Mouse (Mus musculus): Measurements from ENCODE around the gene Adprm.

Adprm gene

DNA sequence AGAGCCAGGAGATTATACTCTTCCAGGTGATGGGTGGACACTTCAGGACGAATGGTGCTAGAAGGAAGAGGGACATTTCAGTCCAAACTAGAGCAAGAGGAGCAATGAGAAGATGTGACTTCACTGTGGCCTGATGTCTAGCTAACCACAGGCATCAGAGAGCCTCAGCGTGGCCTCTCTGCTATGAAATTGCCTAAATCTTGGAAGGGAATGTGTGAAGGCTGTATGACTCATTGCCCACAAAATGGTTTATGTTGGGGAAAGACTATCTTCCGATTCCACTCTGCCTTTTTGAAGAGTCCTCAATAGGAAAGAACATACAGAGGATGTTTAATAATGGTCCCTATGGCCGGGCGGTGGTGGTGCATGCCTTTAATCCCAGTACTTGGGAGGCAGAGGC, 24.4 kb upstream of the Adprm start:
- DNase-seq (ENCODE audit: low spot score) = no peak

DNA sequence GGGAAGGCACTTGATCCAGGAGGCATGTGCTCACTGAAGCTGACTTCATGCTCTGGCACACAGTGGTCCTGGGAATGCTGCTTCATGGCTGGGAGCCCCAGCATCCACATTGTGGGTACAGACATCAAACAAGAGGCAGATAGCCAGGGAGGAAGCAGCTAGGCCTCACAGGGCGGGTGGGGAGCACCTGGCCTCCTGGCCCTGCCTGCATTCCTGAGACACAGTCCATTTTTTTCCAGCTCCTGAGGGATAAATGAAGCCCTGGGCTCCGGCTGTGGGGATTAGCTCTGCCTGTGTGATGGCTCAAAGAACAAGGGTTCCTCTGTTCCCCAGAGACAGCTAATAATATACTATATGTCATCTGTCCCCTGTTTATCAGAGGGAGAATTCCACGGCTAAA, 22.6 kb upstream of the Adprm start:
- DNase-seq (ENCODE audit: low spot score) = no peak

DNA sequence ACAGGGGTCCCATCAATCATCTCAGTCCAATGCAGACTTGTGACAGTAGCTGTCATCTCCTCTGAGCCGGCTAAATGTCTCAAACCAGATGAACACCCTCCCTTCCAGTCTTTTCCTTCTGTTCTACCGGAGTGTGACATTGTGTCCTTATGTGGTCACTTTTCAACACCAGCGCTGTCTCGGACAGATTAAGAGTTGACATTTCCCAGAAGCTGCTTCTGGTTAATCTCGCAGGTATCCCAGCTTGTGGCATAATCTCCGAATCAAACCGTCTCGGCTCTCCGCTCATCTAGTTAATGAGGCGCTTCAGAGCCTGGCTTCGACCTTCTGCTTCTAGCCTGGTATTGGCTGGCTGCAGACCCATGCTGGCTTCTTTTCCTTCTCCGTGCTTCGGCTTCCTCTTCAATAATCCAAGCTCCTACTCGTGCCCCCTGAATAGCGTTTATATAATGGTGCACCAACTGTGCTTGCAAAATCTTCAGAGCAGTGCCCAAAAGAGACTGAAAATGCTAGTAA, 20.3 kb upstream of the Adprm start:
- no peak for DNase-seq (ENCODE audit: low spot score)

DNA sequence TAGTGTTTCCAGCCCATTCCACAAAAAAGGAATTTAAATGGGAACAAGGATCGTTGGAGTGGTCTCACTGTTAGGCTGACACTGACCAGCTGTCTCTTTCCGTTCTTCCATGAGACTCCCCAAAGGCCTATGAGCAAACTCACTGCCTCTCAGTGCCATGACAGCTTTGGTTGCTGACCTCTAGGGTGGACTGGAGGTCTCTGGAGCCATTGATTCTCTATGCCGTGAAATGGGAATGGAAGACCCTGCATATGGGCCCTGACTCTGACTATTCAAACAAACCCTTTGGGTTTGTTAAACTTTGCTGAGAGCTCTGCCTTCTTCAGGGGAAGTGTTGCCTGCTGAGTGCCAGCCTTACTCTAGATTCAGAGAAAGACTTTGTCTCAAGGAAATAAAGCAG, 15.3 kb upstream of the Adprm start:
- DNase-seq (ENCODE audit: low spot score) = no peak

DNA sequence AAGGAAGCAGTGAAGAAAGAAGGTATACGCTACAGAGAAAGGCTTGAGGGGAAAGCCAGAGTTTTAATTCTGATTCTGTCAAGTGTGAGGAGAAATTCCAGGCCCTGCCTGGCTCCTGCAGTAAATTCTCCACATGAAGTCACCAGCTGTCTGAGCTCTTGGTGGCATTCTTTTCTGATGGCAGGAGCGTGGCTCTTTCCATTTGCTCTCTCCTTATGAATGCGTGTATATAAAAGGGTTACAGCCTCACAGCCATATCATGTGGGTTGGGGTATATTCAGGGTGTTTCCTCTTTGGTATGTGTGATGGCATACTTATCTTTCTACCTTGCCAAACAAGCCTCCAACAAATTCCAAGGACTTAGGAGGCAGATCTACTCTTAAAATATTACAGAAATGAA, 10.3 kb upstream of the Adprm start:
- no peak for DNase-seq (ENCODE audit: low spot score)

DNA sequence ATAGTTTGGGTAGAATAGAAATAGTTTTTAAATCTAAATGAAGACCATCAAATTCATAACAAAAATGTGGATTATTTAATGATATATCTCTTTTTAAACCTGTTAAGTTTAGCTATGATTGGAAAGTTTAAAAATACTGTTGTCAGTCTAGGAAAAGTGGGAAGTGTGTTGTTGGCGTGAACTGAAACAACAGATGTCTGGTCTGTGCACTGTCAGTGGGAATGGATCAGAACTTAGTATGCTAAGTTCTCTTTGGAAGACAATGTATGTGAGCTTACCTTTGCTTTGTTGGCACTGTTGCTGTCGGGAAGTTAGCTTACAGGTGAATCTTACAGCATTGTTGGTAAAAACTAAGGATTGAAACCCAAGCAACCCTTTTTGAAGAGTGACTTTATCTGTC, 8.9 kb upstream of the Adprm start:
- DNase-seq (ENCODE audit: low spot score) = no peak

DNA sequence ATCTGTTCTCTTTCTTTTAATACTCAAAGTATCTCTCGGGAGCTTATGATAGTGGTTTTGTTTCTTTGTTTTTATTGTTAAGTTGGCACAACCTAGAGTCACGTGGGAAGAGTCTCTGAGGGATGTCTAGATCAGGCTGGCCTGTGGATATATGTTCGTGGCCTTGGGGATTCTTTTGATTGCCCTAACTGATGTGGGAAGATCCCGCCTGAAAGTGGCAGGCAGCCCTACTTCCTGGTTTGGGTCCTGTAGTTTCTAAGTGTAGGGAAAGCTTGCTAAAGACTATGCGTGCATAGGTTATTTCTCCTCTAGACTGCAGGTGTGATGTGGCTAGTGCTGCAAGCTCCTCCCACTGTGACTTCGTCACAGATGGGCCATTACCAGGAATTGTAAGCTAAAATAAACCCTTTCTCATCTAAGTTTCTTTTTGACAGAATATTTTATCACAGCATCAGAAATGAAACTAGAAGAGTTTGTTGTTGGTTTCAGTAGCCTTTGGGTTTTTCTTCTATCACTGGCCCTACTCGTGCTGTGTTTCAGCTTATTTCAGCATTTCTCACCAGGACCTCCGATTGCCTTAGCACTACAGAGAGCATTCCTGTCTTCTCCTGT, 2.5 kb upstream of the Adprm start:
- no peak for DNase-seq (ENCODE audit: low spot score)

DNA sequence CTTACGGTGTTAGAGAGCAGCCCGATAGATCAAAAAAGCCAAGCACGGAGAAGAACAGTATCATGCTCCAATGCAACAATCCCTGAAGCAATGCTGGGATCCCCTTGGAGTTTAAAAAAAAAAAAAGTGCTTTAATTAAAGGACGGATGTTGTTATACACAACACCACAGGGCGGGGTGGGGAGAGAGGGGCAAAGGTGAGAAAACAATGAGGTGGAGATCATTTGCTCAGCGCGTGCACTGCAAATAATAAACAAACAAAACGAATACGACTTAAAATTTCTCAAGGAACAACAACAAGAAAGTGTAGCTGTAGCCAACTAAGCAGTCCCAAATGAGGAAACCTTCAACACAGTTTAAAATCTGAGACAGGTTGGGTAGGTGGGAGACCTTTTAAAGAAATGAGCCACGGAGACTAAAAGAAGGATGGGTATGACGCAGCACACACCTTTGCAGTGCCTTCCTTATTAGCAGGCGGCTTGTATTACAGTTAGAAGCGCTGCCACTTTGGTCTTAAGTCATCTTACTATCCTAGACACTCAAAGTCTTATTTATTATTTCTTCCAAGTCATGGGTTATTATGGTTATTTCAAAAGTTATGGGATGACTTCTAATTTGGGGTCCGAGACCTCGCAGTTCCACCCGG, 596 bp downstream of the Adprm start:
- DNase-seq (ENCODE audit: low spot score) = no peak

DNA sequence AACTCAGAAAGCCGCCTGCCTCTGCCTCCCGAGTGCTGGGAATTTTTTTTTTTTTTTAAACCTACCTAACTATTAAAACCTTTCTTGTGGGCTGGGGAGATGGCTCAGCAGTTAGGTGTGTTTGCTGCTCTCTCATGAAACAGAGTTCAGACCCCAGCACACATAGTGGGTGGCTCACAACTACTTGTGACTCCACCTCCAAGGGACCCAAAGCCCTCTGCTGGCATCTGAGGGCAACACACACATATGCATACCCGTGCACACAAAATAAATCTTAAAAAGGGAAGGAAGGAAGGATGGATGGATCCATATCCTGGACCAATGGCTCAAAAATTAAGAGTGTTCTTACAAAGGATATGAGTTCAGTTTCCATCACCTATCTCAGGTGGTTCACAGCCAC, 3.1 kb downstream of the Adprm start:
- no peak for DNase-seq (ENCODE audit: low spot score)

DNA sequence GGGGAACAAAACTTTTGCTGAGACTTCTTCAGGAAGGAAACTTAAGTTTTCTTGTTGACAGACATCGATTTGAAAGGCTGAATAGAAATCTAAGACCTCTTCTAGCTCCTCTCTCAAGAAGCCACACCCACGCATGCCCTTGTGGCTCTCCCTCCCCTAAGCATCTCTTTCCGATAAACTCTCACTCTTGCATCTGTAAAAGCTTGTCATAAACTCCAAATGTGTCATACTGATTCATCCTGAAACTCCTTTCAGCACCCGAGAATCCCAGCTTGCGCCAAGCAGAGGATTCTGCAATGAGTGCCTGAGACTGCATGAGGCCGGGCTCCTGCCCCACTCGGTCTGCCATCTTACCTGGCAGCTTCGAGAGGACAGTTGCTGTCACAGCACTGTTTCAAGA, 3.9 kb downstream of the Adprm start:
- DNase-seq (ENCODE audit: low spot score) = no peak

DNA sequence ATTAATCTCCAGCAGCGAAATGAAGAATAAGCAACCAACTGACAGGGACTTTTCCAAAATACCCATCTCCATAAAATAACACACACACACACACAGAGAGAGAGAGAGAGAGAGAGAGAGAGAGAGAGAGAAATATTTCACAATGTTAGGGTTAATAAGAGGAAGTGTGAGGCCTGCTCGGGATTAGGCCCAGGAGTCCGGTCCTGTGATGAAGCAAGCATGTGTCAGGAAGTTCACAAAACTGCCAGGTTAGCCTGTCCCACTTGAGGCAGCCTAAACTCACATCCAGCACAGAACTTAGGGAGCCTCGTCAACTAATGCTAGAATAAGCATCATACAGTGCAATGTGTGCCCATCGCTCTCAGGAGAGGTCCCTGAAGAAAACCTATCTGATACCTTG, 5.2 kb downstream of the Adprm start:
- DNase-seq (ENCODE audit: low spot score) = no peak

DNA sequence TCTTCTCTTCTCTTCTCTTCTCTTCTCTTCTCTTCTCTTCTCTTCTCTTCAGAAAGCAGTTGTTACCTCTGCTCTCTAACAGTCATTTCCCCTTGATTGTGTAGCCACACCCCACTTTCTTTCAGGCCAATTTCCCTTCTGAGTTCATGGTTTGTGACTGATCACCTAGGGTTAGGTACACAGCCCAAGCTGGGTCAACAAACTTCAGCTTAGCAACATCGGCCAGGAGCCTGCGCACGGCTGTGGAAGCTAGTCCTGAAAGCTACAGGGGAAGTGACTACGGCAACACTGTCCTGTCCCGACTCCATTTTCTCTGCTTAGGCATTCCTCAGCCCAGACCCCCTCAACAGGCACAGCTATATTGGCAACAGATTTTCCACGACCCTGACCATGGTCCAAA, 7.4 kb downstream of the Adprm start:
- no peak for DNase-seq (ENCODE audit: low spot score)

DNA sequence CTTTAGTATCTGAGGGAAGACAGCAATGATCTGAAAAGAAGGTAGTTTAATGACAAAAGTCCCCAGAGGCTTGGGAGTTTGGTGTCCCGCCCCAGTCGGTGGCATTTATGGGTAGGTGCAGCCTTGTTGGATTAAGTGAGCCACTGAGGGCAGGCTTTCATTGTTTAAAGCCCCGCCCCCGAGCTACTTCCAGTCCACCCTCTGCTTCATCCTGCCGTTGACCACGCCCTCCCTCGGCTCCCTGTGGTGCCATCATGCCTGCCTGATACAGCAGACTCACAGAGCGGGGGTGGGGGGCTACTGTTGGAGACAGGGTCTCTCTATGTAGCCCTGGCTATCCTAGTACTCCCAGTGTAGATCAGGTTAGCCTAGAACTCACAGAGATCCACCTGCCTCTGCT, 9.4 kb downstream of the Adprm start:
- DNase-seq (ENCODE audit: low spot score) = no peak

DNA sequence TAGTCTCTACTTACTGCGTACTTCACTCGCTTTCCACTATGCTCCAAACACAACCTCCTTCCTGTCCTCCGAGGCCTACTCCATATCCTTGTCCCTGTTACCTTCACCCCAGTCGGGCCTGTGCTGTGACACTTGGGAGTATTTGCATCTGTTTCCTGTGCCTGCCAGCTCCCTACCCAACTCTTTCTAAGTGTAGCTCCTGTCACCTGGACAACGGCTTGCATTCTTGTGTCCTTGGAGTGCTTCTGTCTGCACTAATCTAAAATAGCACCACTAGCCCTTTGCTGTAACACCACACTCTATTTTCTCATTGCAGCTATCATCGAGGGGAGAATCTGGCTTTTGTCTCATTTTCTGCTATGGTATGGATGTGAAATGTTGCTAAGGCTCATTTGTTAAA, 11.9 kb downstream of the Adprm start:
- DNase-seq (ENCODE audit: low spot score) = no peak

DNA sequence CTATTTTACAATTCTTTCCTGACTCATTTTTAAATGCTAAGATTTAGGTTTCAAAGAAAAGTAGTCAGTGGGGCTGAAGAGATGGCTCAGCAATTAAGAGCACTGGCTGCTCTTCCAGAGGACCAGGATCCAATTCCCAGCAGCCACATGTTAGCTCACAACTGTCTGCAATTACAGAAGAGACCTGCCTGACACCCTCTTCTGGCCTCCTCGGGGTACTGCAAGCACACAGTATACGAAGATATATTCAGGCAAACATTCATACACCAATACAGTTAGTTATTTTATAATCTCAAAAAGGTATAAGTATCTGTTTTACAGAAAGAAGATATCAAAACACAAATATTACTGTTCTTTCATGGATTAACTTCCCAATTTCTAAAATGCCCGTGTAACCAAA, 12.6 kb downstream of the Adprm start:
- DNase-seq (ENCODE audit: low spot score) = no peak

DNA sequence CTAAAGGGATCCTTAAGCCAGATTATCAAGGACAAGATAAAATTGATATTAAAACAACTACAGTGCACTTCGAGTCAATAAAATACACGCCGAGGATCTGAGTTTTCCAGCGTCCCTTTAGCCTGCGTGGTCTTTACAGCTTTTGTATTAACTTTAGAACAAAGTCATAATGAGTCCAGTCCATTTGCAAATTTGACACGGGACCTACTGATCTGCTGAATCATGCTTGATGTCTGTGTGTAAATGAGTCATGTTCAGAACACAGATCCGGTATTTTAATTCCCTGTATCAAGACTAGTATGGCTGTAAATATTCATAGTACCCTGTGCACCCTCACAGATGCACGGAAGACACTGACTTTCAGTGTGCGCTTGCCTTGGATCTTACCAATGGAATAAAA, 15.5 kb downstream of the Adprm start:
- DNase-seq (ENCODE audit: low spot score) = no peak

DNA sequence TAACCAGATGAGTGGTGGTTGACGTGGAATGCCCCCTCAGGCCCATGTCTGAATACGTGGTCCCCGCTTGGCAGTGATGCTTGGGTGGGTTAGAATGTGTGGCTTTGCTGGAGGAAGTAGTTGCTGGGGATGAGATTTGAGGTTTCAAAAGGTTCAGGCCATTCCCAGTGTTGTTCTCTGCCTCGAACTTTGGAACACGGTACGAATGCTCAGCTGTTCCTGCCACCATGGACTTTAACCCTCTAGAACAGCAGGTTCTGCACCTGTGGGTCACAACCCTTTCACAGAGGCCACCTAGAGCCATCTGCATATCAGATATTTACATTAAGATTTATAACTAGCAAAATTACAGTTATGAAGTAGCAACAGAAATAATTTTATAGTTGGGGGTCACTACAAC, 16.2 kb downstream of the Adprm start:
- no peak for DNase-seq (ENCODE audit: low spot score)

DNA sequence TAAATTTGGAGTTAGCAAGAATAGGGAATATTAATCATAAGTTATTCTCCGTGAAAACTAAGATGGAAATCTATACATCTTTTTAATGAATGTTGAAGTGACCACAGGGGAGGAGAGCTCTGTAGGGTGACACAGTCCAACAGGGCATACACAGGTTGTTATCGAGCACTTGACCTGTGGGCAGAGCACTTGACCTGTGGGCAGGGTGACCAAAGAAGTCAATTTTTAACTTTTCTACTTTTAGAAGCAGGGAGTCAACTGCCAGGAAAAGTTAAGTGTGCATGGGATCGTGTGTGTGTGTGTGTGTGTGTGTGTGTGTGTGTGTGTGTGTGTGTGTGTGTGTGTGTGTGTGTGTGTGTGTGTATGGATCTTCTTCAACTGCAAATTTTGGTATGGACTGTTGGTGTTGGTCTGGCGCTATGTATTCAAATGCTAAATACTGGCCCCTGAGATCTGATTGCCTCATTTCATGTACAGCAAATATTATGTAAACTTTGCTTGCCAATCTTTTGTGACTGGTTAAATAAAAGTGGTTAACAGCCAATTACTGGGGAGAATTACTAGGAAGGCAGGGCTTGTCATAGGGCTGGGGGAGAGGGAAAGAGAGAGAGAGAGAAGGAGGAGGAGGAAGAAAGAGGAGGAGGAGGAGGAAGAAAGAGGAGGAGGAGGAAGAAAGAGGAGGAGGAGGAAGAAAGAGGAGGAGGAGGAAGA, 17.5 kb downstream of the Adprm start:
- DNase-seq (ENCODE audit: low spot score) = no peak

DNA sequence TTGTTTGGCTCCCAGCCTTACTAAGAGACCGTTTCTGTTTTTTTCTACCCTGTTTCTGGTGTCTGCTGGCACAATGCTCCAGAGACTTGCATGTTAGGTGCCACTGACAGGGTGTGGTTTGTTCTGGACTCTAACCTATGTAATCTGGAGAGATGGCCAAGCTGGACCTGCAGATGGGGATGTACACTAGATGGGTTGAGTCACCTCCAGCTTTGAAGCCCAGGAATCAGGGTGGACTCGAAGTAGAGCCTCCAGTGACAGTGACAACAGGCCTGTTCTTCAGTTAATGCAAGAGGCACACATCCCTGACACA, 20.8 kb downstream of the Adprm start:
- DNase-seq (ENCODE audit: low spot score) = no peak

DNA sequence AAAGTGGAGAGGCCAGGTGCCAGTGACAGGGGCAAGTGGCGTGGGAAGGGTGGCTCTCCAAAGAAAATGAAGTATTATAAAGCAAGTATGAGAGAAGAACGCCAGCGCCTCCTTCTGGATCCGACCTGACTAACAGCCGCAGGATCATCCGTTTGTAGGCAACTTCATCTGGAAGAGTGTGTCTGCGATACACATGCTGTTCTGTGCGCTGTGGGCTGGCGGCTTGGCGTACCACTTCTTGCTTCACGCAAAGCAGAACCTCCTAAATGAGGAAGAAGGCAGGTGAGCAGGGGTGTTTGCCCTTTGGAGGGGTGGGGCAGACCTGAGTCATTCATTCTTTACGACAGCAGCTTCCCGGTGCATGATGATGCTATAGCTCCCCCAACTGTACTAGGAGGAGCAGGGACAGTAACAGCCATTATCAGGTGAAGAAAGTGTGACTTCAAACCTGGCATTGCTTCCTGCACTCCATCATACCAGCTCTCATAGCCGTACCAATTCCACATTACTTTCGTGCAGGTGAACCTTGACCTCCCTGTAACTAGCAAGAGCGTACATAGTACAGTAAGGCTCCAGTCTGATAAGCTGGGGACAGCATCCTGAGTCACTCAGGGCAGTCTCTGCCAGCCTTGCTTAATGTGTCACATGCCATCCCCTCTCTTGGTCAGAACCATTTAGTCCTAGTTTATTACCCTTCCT, 21.3 kb downstream of the Adprm start:
- DNase-seq (ENCODE audit: low spot score) = no peak

DNA sequence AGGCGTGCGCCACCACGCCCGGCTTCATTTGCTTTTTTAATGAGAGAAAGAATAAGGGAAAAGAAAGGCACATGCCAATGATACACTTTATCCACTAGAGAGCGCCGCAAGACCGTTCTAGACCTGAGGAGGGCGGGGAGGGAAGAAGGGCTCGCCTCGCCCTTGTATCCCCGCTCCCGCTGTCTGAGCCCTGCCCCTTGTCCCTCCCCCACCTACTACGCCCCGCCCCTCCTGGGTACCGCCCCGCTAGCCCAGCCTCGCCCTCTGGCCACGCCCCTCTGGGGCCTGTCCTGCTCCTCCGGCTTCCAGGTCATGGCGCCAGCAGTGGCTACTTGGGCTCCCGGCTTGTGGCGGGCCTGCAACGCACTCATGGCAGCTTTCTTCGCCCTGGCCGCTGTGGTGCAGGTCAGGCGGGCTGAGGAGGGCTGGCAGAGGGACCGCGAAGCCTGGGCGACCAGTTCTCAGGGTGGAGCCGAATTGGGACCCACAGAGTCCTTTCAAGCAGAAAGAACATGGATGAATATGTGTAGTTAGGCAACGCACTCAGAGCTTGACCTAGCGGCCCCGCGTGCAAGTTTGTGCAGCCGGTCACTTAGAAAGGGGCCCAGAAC, 27.4 kb downstream of the Adprm start, which contains the start of gene Tmem220:
TSS of gene Tmem220 (plus strand) at position 288 of the 611 bp plus-strand sequence.
- DNase-seq (ENCODE audit: low spot score) = peak; percentile 61

DNA sequence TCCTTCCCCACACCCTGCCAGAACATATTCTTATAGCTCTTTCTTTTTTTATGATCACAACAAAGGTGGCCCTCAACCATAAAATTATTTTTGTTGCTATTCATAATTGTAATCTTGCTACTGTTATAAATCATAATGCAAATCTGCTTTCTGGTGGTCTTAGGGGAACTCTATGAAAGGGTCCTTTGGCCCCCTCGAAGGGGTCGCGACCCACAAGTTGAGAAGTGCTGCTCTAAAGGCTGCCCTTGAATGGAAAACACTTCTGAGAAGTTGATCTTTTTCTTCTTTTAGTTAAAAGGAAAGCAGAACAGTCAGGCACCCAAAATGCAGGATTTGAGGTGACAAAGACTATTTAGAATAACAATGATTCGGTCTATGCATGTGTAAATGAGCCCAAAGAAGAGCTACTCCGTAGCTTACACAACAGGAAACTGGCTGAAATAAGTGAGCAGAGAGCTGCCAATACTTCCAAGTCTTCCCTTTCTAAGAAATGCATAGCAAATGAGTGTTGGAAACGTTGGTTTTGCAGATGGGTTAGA, 28.5 kb downstream of the Adprm start:
- no peak for DNase-seq (ENCODE audit: low spot score)

All from layer of hippocampus, adult 9-10 months (tissue).